Mouse (Mus musculus): ENCODE measurements around the gene Iqcg. TPM values are rescaled to one million over a fixed set of nuclear protein-coding genes. Genes with fewer than 3 reads are reported as not detected.

Iqcg gene
- polyA plus RNA-seq, 2 experiments, result 0.15 to 0.91 TPM

DNA sequence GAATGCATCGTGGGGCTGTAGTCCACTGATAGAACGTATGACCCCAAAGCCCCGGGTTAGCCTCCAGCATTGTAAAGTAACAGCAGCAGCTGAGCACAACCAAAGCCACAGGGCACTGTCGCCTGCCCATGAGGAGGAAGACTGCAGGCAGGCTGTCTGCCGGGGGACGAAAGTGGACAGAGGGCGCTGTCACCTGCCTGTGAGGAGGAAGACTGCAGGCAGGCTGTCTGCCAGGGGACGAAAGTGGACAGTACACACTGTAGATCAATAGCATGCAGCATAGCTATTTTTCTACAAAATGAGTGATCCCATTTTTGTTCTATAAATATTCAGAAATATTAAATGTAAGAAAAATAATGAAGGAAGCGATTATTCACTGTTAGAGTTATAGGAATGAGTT, 8.6 kb upstream of the Iqcg start:
- Histone ChIP-seq H3K9me3 (ENCODE audit: control insufficient read depth, low read length) (no peaks in the 10 kb centered on the region), H3K27me3 (ENCODE audit: control insufficient read depth, insufficient read depth, low read length) (no peaks in the 10 kb centered on the region), H3K36me3 (replicated peaks; ENCODE audit: control insufficient read depth, insufficient read depth, low read depth) (peaks cover 12% of the 10 kb centered on the region), H3K4me2 (ENCODE audit: low read depth) (no peak overlapping the region), H3K9ac (replicated peaks) (no peak overlapping the region), H3K4me1 (replicated peaks; ENCODE audit: control insufficient read depth in 2 of 2, insufficient read depth in 2 of 2, low read length in 1 of 2) (peaks cover 9 to 13% of the 10 kb centered on the region in 2 experiments), H3K4me3 (ENCODE audit: insufficient read depth in 1 of 2, low read depth in 2 of 2, low read length in 2 of 2) (no peak overlapping the region), H3K27ac (no peak overlapping the region)
- no peak for TF ChIP-seq EP300 (IDR thresholded peaks at IDR 0.05; ENCODE audit: low read depth)
- TF ChIP-seq CTCF (IDR thresholded peaks at IDR 0.05; ENCODE audit: low read depth), result peak; percentile 49
- 74% methylated on average over 9 of the region's 9 CpGs for WGBS (ENCODE audit: insufficient replicate concordance)
- ATAC-seq (ENCODE audit: insufficient read depth) (no peak), DNase-seq (ENCODE audit: low read depth in 3 of 3, low spot score in 3 of 3) (no peak)

DNA sequence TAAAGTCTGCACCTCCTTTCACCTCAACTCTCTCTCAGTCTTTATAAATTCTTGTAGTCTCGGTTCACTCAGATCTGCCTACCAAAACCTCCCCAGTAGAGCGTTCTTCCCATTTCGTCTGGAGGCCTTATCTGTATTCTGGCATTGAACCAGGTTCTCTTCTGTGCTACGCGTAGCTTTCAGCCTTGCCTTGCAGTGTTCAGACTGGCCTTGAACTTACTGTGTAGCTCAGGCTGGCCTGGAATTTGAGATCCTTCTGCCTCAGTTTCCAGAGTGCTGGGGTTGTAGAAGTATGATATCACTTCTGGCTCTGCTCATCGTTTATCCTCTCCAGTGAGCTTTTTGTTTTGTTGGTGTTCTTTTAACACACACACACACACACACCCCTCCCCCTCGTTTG, 7.2 kb upstream of the Iqcg start:
- WGBS (ENCODE audit: insufficient replicate concordance), result 13% methylated on average over 7 of the region's 7 CpGs
- Histone ChIP-seq H3K27ac (0 out of 2 replicates have a peak overlapping the region, but pooled peaks have one; percentile 22), H3K27me3 (ENCODE audit: control insufficient read depth, insufficient read depth, low read length) (no peaks in the 10 kb centered on the region), H3K4me2 (ENCODE audit: low read depth) (peak overlapping the region; percentile 98), H3K4me1 (replicated peaks; ENCODE audit: control insufficient read depth in 2 of 2, insufficient read depth in 2 of 2, low read length in 1 of 2) (peaks cover 10 to 19% of the 10 kb centered on the region in 2 experiments), H3K9ac (replicated peaks) (peak overlapping the region; percentile 62), H3K9me3 (ENCODE audit: control insufficient read depth, low read length) (no peaks in the 10 kb centered on the region), H3K4me3 (ENCODE audit: insufficient read depth in 1 of 2, low read depth in 2 of 2, low read length in 2 of 2) (peak overlapping the region; percentile 72 to 89), H3K36me3 (replicated peaks; ENCODE audit: control insufficient read depth, insufficient read depth, low read depth) (peaks cover 25% of the 10 kb centered on the region)
- ATAC-seq (ENCODE audit: insufficient read depth), result no peak
- TF ChIP-seq CTCF (IDR thresholded peaks at IDR 0.05; ENCODE audit: low read depth) (no peak), EP300 (IDR thresholded peaks at IDR 0.05; ENCODE audit: low read depth) (no peak)
- DNase-seq (ENCODE audit: low read depth in 3 of 3, low spot score in 3 of 3), result peak in 1 of 3 experiments; percentile 30

- Histone ChIP-seq H3K27me3 (ENCODE audit: control insufficient read depth, insufficient read depth, low read length) (no peaks in the 10 kb centered on the region), H3K4me3 (ENCODE audit: insufficient read depth in 1 of 2, low read depth in 2 of 2, low read length in 2 of 2) (peak overlapping the region; percentile 72 to 89), H3K4me1 (replicated peaks; ENCODE audit: control insufficient read depth in 2 of 2, insufficient read depth in 2 of 2, low read length in 1 of 2) (peaks cover 14 to 22% of the 10 kb centered on the region in 2 experiments), H3K9ac (replicated peaks) (peak overlapping the region; percentile 62), H3K9me3 (ENCODE audit: control insufficient read depth, low read length) (no peaks in the 10 kb centered on the region), H3K4me2 (ENCODE audit: low read depth) (peak overlapping the region; percentile 98), H3K36me3 (replicated peaks; ENCODE audit: control insufficient read depth, insufficient read depth, low read depth) (peaks cover 30% of the 10 kb centered on the region), H3K27ac (0 out of 2 replicates have a peak overlapping the region, but pooled peaks have one; percentile 22)
- DNase-seq (ENCODE audit: low read depth in 3 of 3, low spot score in 3 of 3) (peak in 1 of 3 experiments; percentile 31), ATAC-seq (ENCODE audit: insufficient read depth) (peak; percentile 76)
- TF ChIP-seq CTCF (IDR thresholded peaks at IDR 0.05; ENCODE audit: low read depth) (no peak), EP300 (IDR thresholded peaks at IDR 0.05; ENCODE audit: low read depth) (no peak)
- WGBS (ENCODE audit: insufficient replicate concordance), result under 1% methylated on average over 35 of the region's 35 CpGs
These were observed 6.7 kb upstream of the Iqcg start for GRCm38 (mm10) chr16:33062682-33063131.

DNA sequence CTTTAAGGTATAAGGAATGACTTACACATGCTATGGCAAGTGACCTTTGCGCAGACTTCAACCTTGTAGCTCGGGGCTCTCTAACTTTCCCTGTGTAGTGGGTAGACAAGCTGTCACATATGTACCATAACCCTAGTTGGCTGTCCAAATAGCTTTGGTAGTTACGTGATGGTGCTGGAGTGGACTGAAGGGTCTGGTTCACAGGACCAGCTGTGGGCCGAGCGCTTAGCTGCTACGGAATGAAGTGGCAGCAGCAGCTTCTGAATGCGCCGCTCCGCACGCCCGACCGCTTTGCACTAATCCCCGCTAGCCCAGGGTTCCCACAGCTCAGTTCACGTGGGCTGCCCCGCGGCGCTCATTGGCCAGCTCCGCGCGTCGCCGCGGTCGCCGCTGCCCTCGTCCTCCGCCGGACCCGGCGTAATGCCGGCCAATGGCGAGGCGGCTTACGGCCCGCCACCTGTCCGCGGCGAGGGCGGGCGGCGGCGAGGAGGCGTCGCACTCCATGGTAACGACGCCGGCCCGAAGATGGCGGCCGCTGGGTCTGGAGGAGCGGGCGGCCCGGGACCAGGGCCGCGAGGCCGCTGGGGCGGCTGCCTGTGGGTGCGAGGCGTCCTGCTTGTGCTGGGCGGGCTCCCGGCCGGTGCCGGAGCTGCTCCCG, 6.1 kb upstream of the Iqcg start, which contains the start of gene Lmln:
Gene Lmln, plus strand, starts transcription at position 498 of the 658 bp plus-strand sequence.
- Histone ChIP-seq H3K4me2 (ENCODE audit: low read depth) (peak within 1 kb of the TSS; percentile 98), H3K4me3 (ENCODE audit: insufficient read depth in 1 of 2, low read depth in 2 of 2, low read length in 2 of 2) (peak within 1 kb of the TSS; percentile 72 to 89), H3K4me1 (replicated peaks; ENCODE audit: control insufficient read depth in 2 of 2, insufficient read depth in 2 of 2, low read length in 1 of 2) (peaks cover 14 to 22% of the 10 kb centered on the region in 2 experiments), H3K27me3 (ENCODE audit: control insufficient read depth, insufficient read depth, low read length) (no peaks in the 10 kb centered on the region), H3K36me3 (replicated peaks; ENCODE audit: control insufficient read depth, insufficient read depth, low read depth) (peaks cover 30% of the 10 kb centered on the region), H3K9me3 (ENCODE audit: control insufficient read depth, low read length) (no peaks in the 10 kb centered on the region), H3K27ac (peak within 1 kb of the TSS; percentile 40), H3K9ac (replicated peaks) (peak within 1 kb of the TSS; percentile 62)
- TF ChIP-seq CTCF (IDR thresholded peaks at IDR 0.05; ENCODE audit: low read depth) (no peak), EP300 (IDR thresholded peaks at IDR 0.05; ENCODE audit: low read depth) (no peak)
- DNase-seq (ENCODE audit: low read depth in 3 of 3, low spot score in 3 of 3) (peak; percentile 80 to 83 (median 81)), ATAC-seq (ENCODE audit: insufficient read depth) (peak; percentile 92)
- WGBS (ENCODE audit: insufficient replicate concordance), result under 1% methylated on average over 55 of the region's 64 CpGs

DNA sequence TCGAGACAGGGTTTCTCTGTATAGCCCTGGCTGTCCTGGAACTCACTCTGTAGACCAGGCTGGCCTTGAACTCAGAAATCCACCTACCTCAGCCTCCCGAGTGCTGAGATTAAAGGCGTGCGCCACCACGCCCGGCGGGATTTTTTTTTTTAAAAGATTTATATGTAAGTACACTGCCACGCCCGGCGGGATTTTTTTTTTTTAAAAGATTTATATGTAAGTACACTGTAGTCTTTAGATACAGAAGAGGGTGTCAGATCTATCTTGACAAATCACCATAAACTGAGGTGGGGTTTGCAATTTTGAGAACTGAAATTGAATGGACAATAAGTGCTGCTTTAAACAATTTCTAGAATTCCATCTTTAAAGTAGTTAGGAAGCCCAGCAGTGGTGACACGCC, 5.4 kb upstream of the Iqcg start:
- H3K4me3 ChIP-seq (ENCODE audit: insufficient read depth in 1 of 2, low read depth in 2 of 2, low read length in 2 of 2), result peak overlapping the region in 1 of 2 experiments; percentile 72; a peak in 2 of 4 replicates
- H3K36me3 ChIP-seq (replicated peaks; ENCODE audit: control insufficient read depth, insufficient read depth, low read depth), result peaks cover 30% of the 10 kb centered on the region
- DNase-seq (ENCODE audit: low read depth in 3 of 3, low spot score in 3 of 3) (no peak), ATAC-seq (ENCODE audit: insufficient read depth) (no peak)
- no peaks in the 10 kb centered on the region for H3K27me3 ChIP-seq (ENCODE audit: control insufficient read depth, insufficient read depth, low read length)
- peak overlapping the region; percentile 98 for H3K4me2 ChIP-seq (ENCODE audit: low read depth)
- 25% methylated on average over 11 of the region's 11 CpGs for WGBS (ENCODE audit: insufficient replicate concordance)
- TF ChIP-seq CTCF (IDR thresholded peaks at IDR 0.05; ENCODE audit: low read depth) (no peak), EP300 (IDR thresholded peaks at IDR 0.05; ENCODE audit: low read depth) (no peak)
- no peaks in the 10 kb centered on the region for H3K9me3 ChIP-seq (ENCODE audit: control insufficient read depth, low read length)
- peaks cover 14 to 22% of the 10 kb centered on the region in 2 experiments for H3K4me1 ChIP-seq (replicated peaks; ENCODE audit: control insufficient read depth in 2 of 2, insufficient read depth in 2 of 2, low read length in 1 of 2)
- no peak overlapping the region; the same call in 1 of the 2 replicates for H3K9ac ChIP-seq (replicated peaks)
- peak overlapping the region; percentile 40 for H3K27ac ChIP-seq
